Mouse (Mus musculus) kidney, adult 2 months (tissue): ENCODE measurements around the gene Nup88. TPM values are rescaled to one million over a fixed set of nuclear protein-coding genes. Genes with fewer than 3 reads are reported as not detected.

ENCODE experiments used
- DNase-seq: peaks from one replicate; pipeline ENCODE4 v3.0.0; 2021
- H3K27ac ChIP-seq: fragments of 200-500 bp; 2 replicates; pipeline ENCODE4 v1.5.1; 2012; ENCODE audit warnings: low read depth, low read length, control low read depth, inconsistent platforms; ENCODE audit not compliant: insufficient read depth
- H3K27me3 ChIP-seq: fragments of 200-500 bp; replicated peaks from 2 replicates; pipeline ENCODE4 v1.6.1; 2012; ENCODE audit warnings: mild to moderate bottlenecking, moderate library complexity, low read length, inconsistent platforms; ENCODE audit not compliant: control insufficient read depth, insufficient read depth
- H3K36me3 ChIP-seq: fragments of 200-500 bp; 2 replicates; pipeline ENCODE4 v1.6.1; 2012; ENCODE audit warnings: mild to moderate bottlenecking, moderate library complexity, low read length, inconsistent platforms; ENCODE audit not compliant: control insufficient read depth, insufficient read depth
- H3K4me1 ChIP-seq: fragments of 200-500 bp; 2 replicates; pipeline ENCODE4 v1.6.1; 2011; ENCODE audit warnings: low read length; ENCODE audit not compliant: control insufficient read depth, insufficient read depth
- H3K4me3 ChIP-seq: fragments of 200-500 bp; 2 replicates; pipeline ENCODE4 v1.5.1; 2011; ENCODE audit warnings: mild to moderate bottlenecking, low read depth, low read length, control low read depth; ENCODE audit not compliant: insufficient read depth
- CTCF ChIP-seq: fragments of 200-500 bp; conservative IDR thresholded peaks from 2 replicates; pipeline ENCODE4 v1.5.1; 2011; ENCODE audit warnings: low read depth, mild to moderate bottlenecking, control low read depth, low read length, moderate library complexity, mixed read lengths; ENCODE audit not compliant: insufficient read depth, insufficient read length
- POLR2A ChIP-seq: fragments of 200-500 bp; IDR thresholded peaks from one replicate; pipeline ENCODE4 v1.6.1; 2011; ENCODE audit warnings: low read depth, low read length, control low read depth
- WGBS: fragments of 180-500 bp; shearing (Covaris S2); methylation state at CpG from one replicate; pipeline ENCODE4 v1.1.7; 2018; 5-methylcytosine and 5-hydroxymethylcytosine counted together
- polyA plus RNA-seq: library from polyadenylated mRNA; depleted of rRNA; stranded (reverse); fragments of >200 nt; gene quantifications from 2 replicates; pipeline ENCODE4 v1.2.3, GENCODE M21; 2012

The Nup88 gene
- polyA plus RNA-seq, 1 experiment = 23.0 TPM

- no peak for TF ChIP-seq CTCF
- Histone ChIP-seq H3K36me3 (peaks cover 30% of the 10 kb centered on the region), H3K4me1 (no peaks in the 10 kb centered on the region), H3K27me3 (no peaks in the 10 kb centered on the region), H3K4me3 (no peak overlapping the region), H3K27ac (no peak overlapping the region)
- 86% methylated on average over 7 of the region's 7 CpGs for WGBS
- no peak for DNase-seq
These were observed 26.1 kb downstream of the Nup88 start for GRCm38 (mm10) chr11:70943651-70944050.

- Histone ChIP-seq H3K4me1 (no peaks in the 10 kb centered on the region), H3K27ac (no peak overlapping the region), H3K4me3 (no peak overlapping the region), H3K27me3 (no peaks in the 10 kb centered on the region), H3K36me3 (peaks cover 29% of the 10 kb centered on the region)
- WGBS = 91% methylated on average over 1 of the region's 1 CpGs
- TF ChIP-seq CTCF (0 out of 2 replicates have a peak, but pooled peaks have one; percentile 4), POLR2A (no peak)
- no peak for DNase-seq
These were observed 27.2 kb downstream of the Nup88 start for GRCm38 (mm10) chr11:70942596-70942995.

GRCm38 (mm10) chr11:70935316-70935715 is 34.5 kb downstream of the Nup88 start:
- H3K36me3 ChIP-seq = peaks cover 12% of the 10 kb centered on the region
- no peak for DNase-seq
- 90% methylated on average over 7 of the region's 7 CpGs for WGBS
- no peak overlapping the region for H3K27ac ChIP-seq
- TF ChIP-seq POLR2A (no peak), CTCF (no peak)
- H3K27me3 ChIP-seq = no peaks in the 10 kb centered on the region
- H3K4me1 ChIP-seq = no peaks in the 10 kb centered on the region
- H3K4me3 ChIP-seq = no peak overlapping the region

DNA sequence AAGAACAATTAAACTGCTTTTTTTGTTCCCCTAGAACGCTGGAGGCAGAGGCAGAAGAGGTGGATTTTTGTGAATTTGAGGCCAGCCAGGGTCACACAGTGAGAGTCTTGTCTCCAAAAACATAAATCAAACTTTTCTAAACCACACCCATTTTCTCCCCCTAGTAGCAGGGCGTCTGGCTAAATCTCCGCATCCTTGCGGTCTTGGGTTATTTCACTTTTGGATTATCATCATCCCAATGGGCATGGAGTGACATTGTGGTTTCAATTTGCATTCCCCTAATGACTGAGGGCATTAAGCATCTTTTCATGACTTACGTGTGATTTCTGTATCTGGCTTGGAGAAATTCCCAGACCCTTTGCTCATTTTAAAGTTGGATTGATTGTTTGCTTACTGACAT is 38.3 kb downstream of the Nup88 start:
- no peak for TF ChIP-seq CTCF
- TF ChIP-seq POLR2A = no peak
- Histone ChIP-seq H3K36me3 (peaks cover 1% of the 10 kb centered on the region), H3K27ac (no peak overlapping the region), H3K27me3 (no peaks in the 10 kb centered on the region), H3K4me1 (no peaks in the 10 kb centered on the region), H3K4me3 (no peak overlapping the region)
- DNase-seq = no peak
- 74% methylated on average over 5 of the region's 5 CpGs for WGBS

DNA sequence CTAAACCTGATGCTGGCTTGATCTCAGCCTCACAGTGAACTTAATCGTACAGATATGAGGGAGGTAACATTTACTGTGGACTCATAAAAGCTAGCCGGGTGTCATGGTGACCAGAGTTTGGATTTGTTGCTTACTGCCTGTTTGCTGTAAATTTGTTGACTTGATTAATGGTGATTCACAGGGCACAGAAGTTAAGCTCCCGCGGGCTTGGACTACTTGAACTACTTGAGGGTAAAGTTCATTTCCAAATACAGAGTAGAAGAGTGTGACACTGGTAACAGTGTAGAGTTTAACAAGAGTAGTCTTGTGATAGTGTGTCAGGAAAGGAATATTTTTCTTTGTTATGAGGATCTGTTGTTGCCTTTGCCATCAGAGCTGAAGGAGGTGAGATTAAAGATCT is 50.2 kb downstream of the Nup88 start:
- no peak overlapping the region for H3K4me3 ChIP-seq
- no peak for TF ChIP-seq CTCF
- no peak for TF ChIP-seq POLR2A
- WGBS = 36% methylated on average over 4 of the region's 4 CpGs
- DNase-seq = peak; percentile 38
- no peaks in the 10 kb centered on the region for H3K27me3 ChIP-seq
- H3K27ac ChIP-seq = no peak overlapping the region
- H3K4me1 ChIP-seq = no peaks in the 10 kb centered on the region
- H3K36me3 ChIP-seq = peaks cover 5% of the 10 kb centered on the region

GRCm38 (mm10) chr11:70917896-70918295 is 51.9 kb downstream of the Nup88 start:
- 93% methylated on average over 2 of the region's 2 CpGs for WGBS

DNA sequence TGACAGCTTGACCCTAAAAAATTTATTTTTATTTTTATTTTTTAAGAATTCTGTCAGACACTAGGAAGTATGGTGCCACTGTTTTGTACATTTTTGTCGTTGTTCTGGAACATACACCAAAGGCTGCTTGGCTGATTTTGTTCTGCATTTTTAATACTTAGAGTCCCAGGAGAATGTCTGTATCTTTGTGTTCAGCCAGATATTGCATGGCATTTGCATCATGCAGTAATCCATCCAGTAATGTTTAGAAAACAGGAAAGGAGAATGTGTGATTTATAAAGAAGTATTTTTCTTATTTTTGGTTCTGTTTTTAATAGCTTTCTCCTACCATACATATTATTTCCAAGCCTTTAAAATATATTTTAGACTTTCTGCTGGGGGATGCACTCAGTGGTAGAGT is 57.9 kb downstream of the Nup88 start:
- Histone ChIP-seq H3K4me1 (no peaks in the 10 kb centered on the region), H3K27me3 (no peaks in the 10 kb centered on the region), H3K27ac (no peak overlapping the region), H3K36me3 (peaks cover 6% of the 10 kb centered on the region; the same call in 1 of the 2 replicates), H3K4me3 (no peak overlapping the region)
- 84% methylated on average over 1 of the region's 1 CpGs for WGBS
- no peak for TF ChIP-seq CTCF
- TF ChIP-seq POLR2A = no peak
- DNase-seq = no peak

More at GRCm38 (mm10) chr11:70917896-70918295, 51.9 kb downstream of the Nup88 start:
- H3K4me3 ChIP-seq = no peak overlapping the region
- H3K27me3 ChIP-seq = no peaks in the 10 kb centered on the region
- DNase-seq = peak; percentile 4
- H3K27ac ChIP-seq = no peak overlapping the region
- peaks cover 2% of the 10 kb centered on the region for H3K36me3 ChIP-seq
- no peak for TF ChIP-seq CTCF
- TF ChIP-seq POLR2A = no peak
- H3K4me1 ChIP-seq = no peaks in the 10 kb centered on the region
